Mouse (Mus musculus): ENCODE data around the gene Trmt2b. TPM values are rescaled to one million over a fixed set of nuclear protein-coding genes. Genes with fewer than 3 reads are reported as not detected.

Gene Trmt2b
- polyA plus RNA-seq, 1 experiment from 2014 or later: 5.6 TPM

- 0 out of 2 replicates have a peak, but pooled peaks have one; percentile 26 for ATAC-seq (replicated peaks)
Measured at GRCm38 (mm10) chrX:134285791-134286190, 9.0 kb upstream of the Trmt2b start.

GRCm38 (mm10) chrX:134285102-134285501 is 8.3 kb upstream of the Trmt2b start:
- 79% methylated on average over 2 of the region's 2 CpGs for WGBS
- no peak overlapping the region for H3K27ac ChIP-seq (replicated peaks)
- no peaks in the 10 kb centered on the region for H3K9me3 ChIP-seq
- H3K36me3 ChIP-seq: no peaks in the 10 kb centered on the region
- no peaks in the 10 kb centered on the region for H3K27me3 ChIP-seq
- no peak overlapping the region for H3K9ac ChIP-seq (replicated peaks)
- H3K4me3 ChIP-seq: no peak overlapping the region
- no peak overlapping the region for H3K4me2 ChIP-seq (replicated peaks)
- no peaks in the 10 kb centered on the region for H3K4me1 ChIP-seq
- no peak for ATAC-seq (replicated peaks)

More at GRCm38 (mm10) chrX:134285791-134286190, 9.0 kb upstream of the Trmt2b start:
- 41% methylated on average over 4 of the region's 4 CpGs for WGBS
- Histone ChIP-seq H3K4me2 (replicated peaks) (no peak overlapping the region), H3K36me3 (no peaks in the 10 kb centered on the region), H3K9me3 (no peaks in the 10 kb centered on the region), H3K4me1 (no peaks in the 10 kb centered on the region), H3K9ac (replicated peaks) (no peak overlapping the region), H3K4me3 (no peak overlapping the region), H3K27ac (replicated peaks) (no peak overlapping the region), H3K27me3 (no peaks in the 10 kb centered on the region)

DNA sequence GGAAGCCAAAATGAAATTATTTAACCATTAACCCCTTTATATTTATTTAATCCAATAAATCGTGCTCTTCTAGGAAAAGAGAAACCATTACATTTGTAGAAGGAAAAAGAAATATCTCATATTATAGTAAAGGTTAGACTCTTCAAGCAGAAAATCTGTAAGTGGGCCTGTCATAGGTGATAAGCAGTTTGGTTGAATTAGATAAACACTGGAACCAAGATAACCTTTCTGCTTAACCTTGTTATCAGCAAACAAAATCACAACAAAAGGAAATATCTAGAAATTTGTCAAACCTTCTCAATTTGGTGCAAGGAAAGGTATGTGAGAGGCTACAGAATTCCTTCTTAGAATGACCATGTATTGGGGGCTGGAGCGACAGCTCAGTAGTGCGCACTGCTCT is 3.7 kb upstream of the Trmt2b start:
- Histone ChIP-seq H3K4me2 (replicated peaks) (no peak overlapping the region), H3K4me1 (no peaks in the 10 kb centered on the region), H3K9ac (replicated peaks) (no peak overlapping the region), H3K4me3 (no peak overlapping the region), H3K9me3 (no peaks in the 10 kb centered on the region), H3K27ac (replicated peaks) (no peak overlapping the region), H3K36me3 (no peaks in the 10 kb centered on the region), H3K27me3 (no peaks in the 10 kb centered on the region)
- 86% methylated on average over 3 of the region's 3 CpGs for WGBS
- ATAC-seq (replicated peaks): no peak

DNA sequence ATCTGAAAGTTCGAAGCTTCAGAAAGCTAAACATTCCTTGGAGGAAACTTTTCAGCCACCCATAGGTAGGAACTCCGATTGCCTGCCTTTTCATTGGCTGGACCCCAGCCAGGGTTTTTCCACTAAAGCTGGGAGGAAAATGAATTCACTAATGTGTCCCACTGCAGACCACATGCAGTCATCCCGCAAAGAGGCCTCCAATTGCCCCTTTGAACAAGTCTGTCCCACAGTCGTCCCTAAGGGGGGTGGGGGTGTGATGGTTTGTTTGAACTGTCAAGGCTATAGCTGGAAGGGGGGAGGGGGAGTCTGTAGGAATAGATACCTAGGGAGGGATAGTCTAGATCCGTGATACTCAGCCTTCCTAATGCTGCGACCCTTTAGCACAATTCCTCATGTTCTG is 1.1 kb downstream of the Trmt2b start:
- H3K4me2 ChIP-seq (replicated peaks): no peak overlapping the region
- H3K4me3 ChIP-seq: no peak overlapping the region
- H3K36me3 ChIP-seq: no peaks in the 10 kb centered on the region
- H3K27me3 ChIP-seq: no peaks in the 10 kb centered on the region
- no peaks in the 10 kb centered on the region for H3K9me3 ChIP-seq
- no peak overlapping the region for H3K9ac ChIP-seq (replicated peaks)
- 23% methylated on average over 6 of the region's 6 CpGs for WGBS
- ATAC-seq (replicated peaks): peak; percentile 72
- H3K27ac ChIP-seq (replicated peaks): no peak overlapping the region
- H3K4me1 ChIP-seq: no peaks in the 10 kb centered on the region

- no peak overlapping the region for H3K4me3 ChIP-seq
- WGBS: 69% methylated on average over 11 of the region's 11 CpGs
Measured at GRCm38 (mm10) chrX:134262129-134262528, 14.7 kb downstream of the Trmt2b start.

GRCm38 (mm10) chrX:134261191-134261590 is 15.6 kb downstream of the Trmt2b start:
- Histone ChIP-seq H3K27me3 (no peaks in the 10 kb centered on the region), H3K4me2 (replicated peaks) (no peak overlapping the region), H3K4me1 (no peaks in the 10 kb centered on the region), H3K27ac (replicated peaks) (no peak overlapping the region), H3K4me3 (no peak overlapping the region), H3K9ac (replicated peaks) (no peak overlapping the region), H3K36me3 (no peaks in the 10 kb centered on the region), H3K9me3 (no peaks in the 10 kb centered on the region)
- WGBS: 50% methylated on average over 5 of the region's 5 CpGs
- ATAC-seq (replicated peaks): no peak

More at GRCm38 (mm10) chrX:134262129-134262528, 14.7 kb downstream of the Trmt2b start:
- H3K27me3 ChIP-seq: no peaks in the 10 kb centered on the region
- no peak overlapping the region for H3K27ac ChIP-seq (replicated peaks)
- H3K4me1 ChIP-seq: no peaks in the 10 kb centered on the region
- H3K4me2 ChIP-seq (replicated peaks): no peak overlapping the region
- H3K9ac ChIP-seq (replicated peaks): no peak overlapping the region
- H3K9me3 ChIP-seq: no peaks in the 10 kb centered on the region
- no peak for ATAC-seq (replicated peaks)
- H3K36me3 ChIP-seq: no peaks in the 10 kb centered on the region

- WGBS: 34% methylated on average over 2 of the region's 2 CpGs
- Histone ChIP-seq H3K4me1 (no peaks in the 10 kb centered on the region), H3K4me2 (replicated peaks) (no peak overlapping the region), H3K4me3 (no peak overlapping the region), H3K9me3 (no peaks in the 10 kb centered on the region), H3K27me3 (no peaks in the 10 kb centered on the region), H3K27ac (replicated peaks) (no peak overlapping the region), H3K36me3 (no peaks in the 10 kb centered on the region), H3K9ac (replicated peaks) (no peak overlapping the region)
- ATAC-seq (replicated peaks): no peak
Measured at GRCm38 (mm10) chrX:134248202-134248601, 28.6 kb downstream of the Trmt2b start.

DNA sequence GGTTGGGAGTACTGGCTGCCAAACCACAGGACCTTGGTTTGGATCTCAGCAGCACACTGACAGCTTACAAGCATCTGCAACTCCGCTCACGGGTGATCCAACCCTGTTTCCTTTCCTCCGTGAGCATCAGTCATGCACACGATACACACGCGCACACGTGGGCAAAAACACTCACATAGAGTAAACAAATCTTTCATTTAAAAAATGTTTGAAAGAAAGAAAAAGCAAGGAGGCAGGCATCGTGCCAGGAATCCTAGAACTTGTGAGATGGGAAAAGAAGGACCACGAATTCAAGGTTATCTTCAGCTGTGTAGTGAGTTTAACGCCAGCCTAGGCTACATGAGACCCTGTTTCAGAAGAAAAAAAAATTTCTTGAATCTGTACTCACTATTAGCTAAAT is 30.8 kb downstream of the Trmt2b start:
- Histone ChIP-seq H3K27ac (replicated peaks) (no peak overlapping the region), H3K4me1 (no peaks in the 10 kb centered on the region), H3K36me3 (no peaks in the 10 kb centered on the region), H3K4me2 (replicated peaks) (no peak overlapping the region), H3K9me3 (no peaks in the 10 kb centered on the region), H3K27me3 (no peaks in the 10 kb centered on the region), H3K4me3 (no peak overlapping the region), H3K9ac (replicated peaks) (no peak overlapping the region)
- ATAC-seq (replicated peaks): no peak
- WGBS: 93% methylated on average over 10 of the region's 10 CpGs

DNA sequence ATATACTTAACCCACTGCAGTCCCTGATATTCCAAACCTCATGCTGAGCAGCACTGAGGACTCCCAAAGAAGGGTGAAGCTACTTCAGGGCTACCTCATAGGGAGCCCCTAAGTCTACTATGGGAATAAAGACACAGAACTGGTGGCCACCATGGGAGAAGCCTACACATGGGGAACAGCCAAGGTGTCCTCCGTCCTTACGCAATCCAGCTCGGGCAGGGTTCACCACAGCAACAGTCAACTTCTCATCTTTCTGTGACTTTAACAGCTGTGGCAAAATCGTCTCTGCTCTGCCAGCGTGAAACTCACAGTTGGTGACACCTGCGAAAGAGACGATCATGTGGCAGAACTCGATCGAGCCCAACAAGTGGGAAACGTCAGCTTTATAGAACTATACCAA is 38.5 kb downstream of the Trmt2b start:
- Histone ChIP-seq H3K27ac (replicated peaks) (no peak overlapping the region), H3K4me2 (replicated peaks) (no peak overlapping the region), H3K4me1 (no peaks in the 10 kb centered on the region), H3K9me3 (no peaks in the 10 kb centered on the region), H3K36me3 (no peaks in the 10 kb centered on the region), H3K4me3 (no peak overlapping the region), H3K27me3 (no peaks in the 10 kb centered on the region), H3K9ac (replicated peaks) (no peak overlapping the region)
- no peak for ATAC-seq (replicated peaks)
- 91% methylated on average over 10 of the region's 10 CpGs for WGBS

DNA sequence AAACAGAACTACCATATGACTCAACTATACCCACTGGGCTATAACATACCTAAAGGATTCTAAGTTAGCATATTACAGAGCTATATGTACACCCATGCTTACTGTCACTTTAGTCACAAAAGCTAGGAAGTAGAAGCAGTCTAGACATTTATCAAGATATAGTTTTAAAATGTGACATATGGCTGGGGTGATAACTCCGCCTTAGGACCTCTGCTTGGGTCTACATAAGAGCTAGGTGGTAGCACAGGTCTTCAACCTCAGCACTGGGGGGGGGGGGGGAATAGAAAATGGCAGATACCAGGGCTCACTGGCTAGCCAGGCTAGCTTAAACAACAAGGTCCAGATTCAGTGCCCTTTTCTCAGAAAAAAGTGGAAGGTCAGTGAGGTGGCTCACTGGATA is 43.7 kb downstream of the Trmt2b start:
- Histone ChIP-seq H3K27ac (replicated peaks) (no peak overlapping the region), H3K9me3 (no peaks in the 10 kb centered on the region), H3K36me3 (no peaks in the 10 kb centered on the region), H3K4me2 (replicated peaks) (no peak overlapping the region), H3K4me1 (no peaks in the 10 kb centered on the region), H3K9ac (replicated peaks) (no peak overlapping the region), H3K4me3 (no peak overlapping the region), H3K27me3 (no peaks in the 10 kb centered on the region)
- 96% methylated on average over 1 of the region's 1 CpGs for WGBS
- no peak for ATAC-seq (replicated peaks)

GRCm38 (mm10) chrX:134221856-134222255 is 54.9 kb downstream of the Trmt2b start, which contains the start of gene Nox1:
Gene Nox1, minus strand, starts transcription at chrX:134221956.
- H3K4me1 ChIP-seq: no peaks in the 10 kb centered on the region
- H3K27ac ChIP-seq (replicated peaks): no peak within 1 kb of the TSS
- 48% methylated on average over 4 of the region's 4 CpGs for WGBS
- no peak for ATAC-seq (replicated peaks)
- no peak within 1 kb of the TSS for H3K4me3 ChIP-seq
- no peak within 1 kb of the TSS for H3K9ac ChIP-seq (replicated peaks)
- H3K4me2 ChIP-seq (replicated peaks): no peak within 1 kb of the TSS
- no peaks in the 10 kb centered on the region for H3K9me3 ChIP-seq
- no peaks in the 10 kb centered on the region for H3K36me3 ChIP-seq
- H3K27me3 ChIP-seq: no peaks in the 10 kb centered on the region

DNA sequence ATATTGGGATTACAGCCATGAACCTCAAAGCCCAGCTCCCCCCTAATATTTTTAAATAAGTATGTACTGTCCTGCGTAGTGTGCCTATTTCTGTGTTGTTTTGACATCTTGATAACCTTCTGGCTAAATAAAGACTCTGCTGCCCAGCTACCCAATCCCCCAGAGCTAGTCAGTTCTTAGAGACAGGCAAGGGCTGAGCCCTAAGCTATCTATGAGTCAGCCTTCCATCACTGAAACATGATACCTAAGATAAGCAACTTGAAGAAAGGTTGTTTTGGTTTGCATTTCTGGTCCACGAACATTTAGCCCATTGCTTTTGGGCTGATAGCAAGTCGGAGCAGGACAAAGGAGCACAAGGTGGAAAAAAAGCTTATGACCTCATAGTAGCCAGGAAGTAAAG is 56.2 kb downstream of the Trmt2b start:
- Histone ChIP-seq H3K27ac (replicated peaks) (no peak overlapping the region), H3K9me3 (no peaks in the 10 kb centered on the region), H3K4me1 (no peaks in the 10 kb centered on the region), H3K4me2 (replicated peaks) (no peak overlapping the region), H3K36me3 (no peaks in the 10 kb centered on the region), H3K9ac (replicated peaks) (no peak overlapping the region), H3K4me3 (no peak overlapping the region), H3K27me3 (no peaks in the 10 kb centered on the region)
- no peak for ATAC-seq (replicated peaks)
- 82% methylated on average over 3 of the region's 3 CpGs for WGBS

GRCm38 (mm10) chrX:134218161-134218560 is 58.6 kb downstream of the Trmt2b start:
- WGBS: 50% methylated on average over 4 of the region's 4 CpGs
- Histone ChIP-seq H3K27me3 (no peaks in the 10 kb centered on the region), H3K4me1 (no peaks in the 10 kb centered on the region), H3K9ac (replicated peaks) (no peak overlapping the region), H3K9me3 (no peaks in the 10 kb centered on the region), H3K36me3 (no peaks in the 10 kb centered on the region), H3K4me3 (no peak overlapping the region), H3K4me2 (replicated peaks) (no peak overlapping the region), H3K27ac (replicated peaks) (no peak overlapping the region)
- ATAC-seq (replicated peaks): no peak

All from forebrain, embryonic 15.5 days (tissue).